Mouse (Mus musculus) C3H10T1/2 (cell line): ENCODE measurements around the gene Kat2b. TPM values are rescaled to one million over a fixed set of nuclear protein-coding genes. Genes with fewer than 3 reads are reported as not detected.

Source experiments
- polyA plus RNA-seq, 2 experiments: library from polyadenylated mRNA; unstranded; fragments of >200 nt; fragmentation: generic; extraction: Trizol; gene quantifications; one replicate each; pipeline ENCODE4 v1.2.1; 2012; ENCODE audit warnings: missing spikeins in 2 of 2

Gene Kat2b
- 1 to 10 TPM in 1 of 2 experiments, under 1 TPM in 1; 0.30 to 4.0 TPM for polyA plus RNA-seq

DNA sequence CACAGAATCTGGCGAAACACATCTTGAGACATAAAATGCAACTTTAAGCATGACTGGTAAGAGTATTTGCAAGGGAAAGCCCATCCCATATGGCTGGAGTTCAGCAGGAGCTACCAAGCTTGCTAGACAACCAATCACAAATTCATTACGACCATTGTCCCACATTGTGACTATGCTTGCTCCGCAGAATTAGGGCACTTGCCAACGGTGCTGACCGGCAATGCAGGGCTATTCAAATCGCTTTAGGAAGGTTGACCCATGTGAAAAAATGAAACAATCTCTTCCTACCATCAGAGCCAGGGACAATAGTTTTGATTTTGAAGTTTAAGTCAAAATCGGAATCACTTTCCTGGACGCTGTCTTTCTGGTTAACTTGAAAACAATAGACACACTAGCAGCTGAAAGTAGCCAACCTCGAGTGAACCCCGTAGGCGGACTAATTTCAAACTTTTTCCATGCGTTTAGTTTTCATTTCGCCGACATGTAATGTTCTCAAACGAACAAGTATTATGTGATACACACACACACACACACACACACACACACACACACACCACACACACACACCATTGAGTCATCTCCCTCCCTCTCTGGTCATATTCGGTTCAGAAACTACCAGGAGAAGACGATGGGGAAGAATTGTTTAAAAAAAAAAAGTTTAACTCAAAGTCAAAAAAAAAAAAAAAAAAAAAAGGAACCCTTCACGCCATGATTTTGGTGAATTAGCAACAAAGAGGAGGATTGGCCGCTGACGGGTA is at the start of gene Kat2b:
TSS of gene Kat2b (plus strand) at position 701 of the 758 bp plus-strand sequence.

DNA sequence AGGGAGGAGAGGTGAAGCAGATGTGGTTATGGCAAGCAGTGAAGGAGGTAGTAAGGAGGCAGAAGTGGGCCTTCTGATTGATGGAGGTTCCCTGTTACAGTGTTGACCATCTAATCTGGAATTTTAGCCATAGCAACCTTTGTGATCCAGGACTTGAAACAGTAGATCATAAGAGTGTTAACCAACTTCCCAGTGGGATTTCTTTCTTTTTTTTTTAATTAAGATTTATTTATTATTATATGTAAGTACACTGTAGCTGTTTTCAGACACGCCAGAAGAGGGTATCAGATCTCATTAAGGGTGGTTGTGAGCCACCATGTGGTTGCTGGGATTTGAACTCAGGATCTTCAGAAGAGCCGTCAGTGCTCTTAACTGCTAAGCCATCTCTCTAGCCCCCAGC is 27.3 kb upstream of the Kat2b start, which contains the start of gene Pp2d1:
TSS of gene Pp2d1 (minus strand) at position 101 of the 400 bp plus-strand sequence.

DNA sequence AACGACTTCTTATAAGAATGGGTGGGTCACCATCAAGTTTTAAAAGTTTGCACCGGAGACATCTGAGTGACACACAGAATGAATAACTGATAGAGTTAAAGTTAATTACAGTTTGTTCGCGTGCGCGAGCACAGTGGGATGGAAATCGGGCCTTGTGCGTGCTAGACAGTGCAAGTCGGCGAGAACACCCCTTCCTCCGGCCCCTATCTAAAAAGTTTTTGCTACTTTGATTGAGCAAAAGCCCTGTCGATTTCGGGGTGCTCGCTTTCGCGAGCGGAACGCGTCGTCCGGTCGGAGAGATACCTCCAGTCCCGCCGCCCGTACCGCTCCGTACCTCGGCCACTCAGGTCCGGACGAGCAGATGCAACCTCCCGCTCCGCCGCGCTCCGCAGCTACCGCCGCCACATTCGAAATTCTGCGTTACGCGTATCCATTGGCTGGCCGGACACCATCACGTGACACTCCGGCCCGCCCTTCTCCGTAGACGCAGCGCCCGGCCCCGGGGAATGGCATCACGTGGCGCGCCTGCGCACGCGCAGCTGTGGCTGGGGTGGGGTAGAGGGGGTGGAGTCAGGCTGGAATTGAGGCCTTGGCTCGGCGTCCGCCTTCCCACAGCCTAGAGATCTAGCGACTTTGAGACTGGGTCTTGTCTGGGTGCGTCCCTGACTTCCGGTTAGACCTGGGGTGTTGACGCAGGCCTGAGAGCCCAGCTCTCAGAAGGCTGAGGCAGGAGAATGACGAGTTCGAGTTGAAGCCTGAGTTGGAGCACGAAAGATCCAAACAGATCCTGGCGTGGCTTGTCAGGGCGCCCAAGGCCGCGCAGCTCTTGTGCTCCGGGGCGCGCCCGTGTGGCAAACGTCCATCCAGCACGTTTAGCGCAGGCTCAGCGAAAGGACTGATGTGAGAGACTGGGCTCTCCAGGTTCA is 122.5 kb downstream of the Kat2b start, which contains the start of gene Sgo1:
TSS of gene Sgo1 (minus strand) at position 457 of the 926 bp plus-strand sequence.

Other genes starting within 250 kb of the Kat2b start
- gene Efhb, start 103.5 kb upstream of the Kat2b start, polyA plus RNA-seq: under 1 TPM in 1 of 2 experiments, not detected in 1; 0.02 TPM
- 1 to 10 TPM; 1.3 to 9.5 TPM for gene Rab5a, start 87.6 kb upstream of the Kat2b start, polyA plus RNA-seq
- gene Pp2d1, start 27.4 kb upstream of the Kat2b start, polyA plus RNA-seq: under 1 TPM; 0.01 to 0.02 TPM
- 1 to 10 TPM in 1 of 2 experiments, under 1 TPM in 1; 0.67 to 5.9 TPM for gene Sgo1, start 122.5 kb downstream of the Kat2b start, polyA plus RNA-seq